Mouse (Mus musculus): Measurements from ENCODE around the gene Gm28043.

- TF ChIP-seq EP300 (IDR thresholded peaks at IDR 0.05), result no peak
- no peak for TF ChIP-seq CTCF (IDR thresholded peaks at IDR 0.05)
These were observed 63.9 kb downstream of the Gm28043 start for GRCm38 (mm10) chr17:29678526-29678925.

Measured in lung, postnatal 0 days (tissue).